Mouse (Mus musculus) lung, postnatal 0 days (tissue): ENCODE measurements around the gene S100a14. TPM values are rescaled to one million over a fixed set of nuclear protein-coding genes. Genes with fewer than 3 reads are reported as not detected.

Experiments used
- ATAC-seq: fragments of 200-750 bp; cut with Nextera tagmentation; 2 replicates; pipeline ENCODE4 v1.8.0; 2017; ENCODE audit warnings: moderate library complexity
- DNase-seq: peaks from one replicate; pipeline ENCODE4 v3.0.0-alpha.2; 2016; ENCODE audit warnings: low spot score
- H3K27ac ChIP-seq: fragments of 300-500 bp; sonication (generic); 2 replicates; pipeline ENCODE4 v1.5.1; 2014; ENCODE audit warnings: antibody characterized with exemption, mild to moderate bottlenecking, low read length, mixed read lengths
- H3K27me3 ChIP-seq: fragments of 300-500 bp; sonication (generic); replicated peaks from 2 replicates; pipeline ENCODE4 v1.6.1; 2014; ENCODE audit warnings: low read length, mixed read lengths; ENCODE audit not compliant: insufficient read depth
- H3K36me3 ChIP-seq: fragments of 300-500 bp; sonication (generic); 2 replicates; pipeline ENCODE4 v1.6.1; 2014; ENCODE audit warnings: low read length, mixed read lengths; ENCODE audit not compliant: insufficient read depth
- H3K4me1 ChIP-seq: fragments of 300-500 bp; sonication (generic); 2 replicates; pipeline ENCODE4 v1.6.1; 2014; ENCODE audit warnings: antibody characterized with exemption, low read depth, low read length, mixed read lengths; ENCODE audit not compliant: insufficient read depth
- H3K4me2 ChIP-seq: fragments of 300-500 bp; sonication (generic); replicated peaks from 2 replicates; pipeline ENCODE4 v1.6.1; 2014; ENCODE audit warnings: low read depth, mild to moderate bottlenecking, low read length, moderate library complexity, mixed read lengths
- H3K4me3 ChIP-seq: fragments of 300-500 bp; sonication (generic); 2 replicates; pipeline ENCODE4 v1.5.1; 2014; ENCODE audit warnings: low read depth, low read length
- H3K9ac ChIP-seq: fragments of 300-500 bp; sonication (generic); replicated peaks from 2 replicates; pipeline ENCODE4 v1.6.1; 2014; ENCODE audit warnings: low read depth, mild to moderate bottlenecking
- H3K9me3 ChIP-seq: fragments of 300-500 bp; sonication (generic); 2 replicates; pipeline ENCODE4 v1.6.1; 2016; ENCODE audit warnings: low read length, mixed read lengths
- CTCF ChIP-seq: IDR thresholded peaks from 2 replicates; pipeline ENCODE4 v1.5.1; 2016; ENCODE audit warnings: antibody characterized with exemption, mild to moderate bottlenecking
- EP300 ChIP-seq: IDR thresholded peaks from 2 replicates; pipeline ENCODE4 v1.6.1; 2016; ENCODE audit warnings: antibody characterized with exemption, mild to moderate bottlenecking, control low read depth
- WGBS: fragments of 180-500 bp; shearing (Covaris S2); extraction: QIAGEN DNeasy Blood & Tissue Kit; methylation state at CpG from one replicate; pipeline ENCODE4 v1.1.7; 2014; 5-methylcytosine and 5-hydroxymethylcytosine counted together
- polyA plus RNA-seq: library from polyadenylated mRNA; unstranded; fragments of >200 nt; fragmentation: Nextera tagmentation; extraction: Ambion mirVana; gene quantifications from 2 replicates; pipeline ENCODE4 v1.2.1, GENCODE M21; 2015

The S100a14 gene
- polyA plus RNA-seq, 1 experiment from 2014 or later = 77.5 TPM

GRCm38 (mm10) chr3:90575320-90575719 is 48.7 kb downstream of the S100a14 start:
- DNase-seq = no peak
- H3K27ac ChIP-seq = no peak overlapping the region
- TF ChIP-seq CTCF = no peak
- TF ChIP-seq EP300 = no peak
- no peaks in the 10 kb centered on the region for H3K27me3 ChIP-seq
- H3K4me2 ChIP-seq = no peak overlapping the region
- no peaks in the 10 kb centered on the region for H3K36me3 ChIP-seq
- ATAC-seq = no peak
- H3K4me1 ChIP-seq = no peaks in the 10 kb centered on the region
- no peaks in the 10 kb centered on the region for H3K9me3 ChIP-seq
- no peak overlapping the region for H3K4me3 ChIP-seq
- 66% methylated on average over 3 of the region's 3 CpGs for WGBS
- no peak overlapping the region for H3K9ac ChIP-seq

GRCm38 (mm10) chr3:90576351-90577001 is 49.8 kb downstream of the S100a14 start:
- Histone ChIP-seq H3K27ac (no peak overlapping the region), H3K36me3 (no peaks in the 10 kb centered on the region), H3K4me1 (no peaks in the 10 kb centered on the region), H3K4me2 (no peak overlapping the region), H3K27me3 (no peaks in the 10 kb centered on the region), H3K4me3 (no peak overlapping the region), H3K9ac (no peak overlapping the region), H3K9me3 (no peaks in the 10 kb centered on the region)
- WGBS = 57% methylated on average over 10 of the region's 10 CpGs
- DNase-seq (peak; percentile 48), ATAC-seq (no peak)
- TF ChIP-seq CTCF (no peak), EP300 (no peak)

Other genes with a start within 250 kb of the S100a14 start
- 9.2 and 10.1 TPM in 2 replicates for gene Gatad2b, start 233.7 kb upstream of the S100a14 start, polyA plus RNA-seq
- gene Slc27a3, start 136.9 kb upstream of the S100a14 start, polyA plus RNA-seq = 16.0 and 18.0 TPM in 2 replicates
- gene Ints3, start 93.2 kb upstream of the S100a14 start, polyA plus RNA-seq = 10.6 and 13.9 TPM in 2 replicates
- gene Npr1, start 61.0 kb upstream of the S100a14 start, polyA plus RNA-seq = 30.0 and 35.8 TPM in 2 replicates
- 58.4 and 65.8 TPM in 2 replicates for gene Ilf2, start 50.7 kb upstream of the S100a14 start, polyA plus RNA-seq
- 97.9 and 101 TPM in 2 replicates for gene Snapin, start 35.8 kb upstream of the S100a14 start, polyA plus RNA-seq
- 85.8 and 87.8 TPM in 2 replicates for gene Chtop, start 17.4 kb upstream of the S100a14 start, polyA plus RNA-seq
- gene S100a1, start 12.5 kb upstream of the S100a14 start, polyA plus RNA-seq = 289 and 309 TPM in 2 replicates
- 159 and 167 TPM in 2 replicates for gene S100a13, start 12.4 kb upstream of the S100a14 start, polyA plus RNA-seq
- gene S100a16, start 10.4 kb downstream of the S100a14 start, polyA plus RNA-seq = 368 and 387 TPM in 2 replicates
- 1.1 and 2.1 TPM in 2 replicates for gene S100a3, start 33.7 kb downstream of the S100a14 start, polyA plus RNA-seq
- 0.66 TPM in 1 of 2 replicates, not detected in the other for gene S100a2, start 63.4 kb downstream of the S100a14 start, polyA plus RNA-seq
- gene Gm42674, start 75.0 kb downstream of the S100a14 start, polyA plus RNA-seq = not detected in 2 replicates
- 18.4 and 24.3 TPM in 2 replicates for gene S100a4, start 76.9 kb downstream of the S100a14 start, polyA plus RNA-seq
- not detected in 2 replicates for gene S100a5, start 81.7 kb downstream of the S100a14 start, polyA plus RNA-seq
- 1,618 and 1,721 TPM in 2 replicates for gene S100a6, start 86.0 kb downstream of the S100a14 start, polyA plus RNA-seq
- 0.08 and 0.27 TPM in 2 replicates for gene S100a7a, start 127.2 kb downstream of the S100a14 start, polyA plus RNA-seq
- gene S100a8, start 142.1 kb downstream of the S100a14 start, polyA plus RNA-seq = 332 and 333 TPM in 2 replicates
- 207 and 215 TPM in 2 replicates for gene S100a9, start 168.9 kb downstream of the S100a14 start, polyA plus RNA-seq
- not detected in 2 replicates for gene Pglyrp4, start 200.1 kb downstream of the S100a14 start, polyA plus RNA-seq